Mouse (Mus musculus) retina, postnatal 1 day (tissue): ENCODE data around the gene Usp17ld.
"Not testable (repeated sequence)": the region's sequence is repeated elsewhere in the genome, so short reads cannot be mapped to it uniquely, and the experiment has no call there.

ENCODE experiments used
- DNase-seq: peaks from one replicate; pipeline ENCODE4 v3.0.0-alpha.2; 2012

Usp17ld gene

DNA sequence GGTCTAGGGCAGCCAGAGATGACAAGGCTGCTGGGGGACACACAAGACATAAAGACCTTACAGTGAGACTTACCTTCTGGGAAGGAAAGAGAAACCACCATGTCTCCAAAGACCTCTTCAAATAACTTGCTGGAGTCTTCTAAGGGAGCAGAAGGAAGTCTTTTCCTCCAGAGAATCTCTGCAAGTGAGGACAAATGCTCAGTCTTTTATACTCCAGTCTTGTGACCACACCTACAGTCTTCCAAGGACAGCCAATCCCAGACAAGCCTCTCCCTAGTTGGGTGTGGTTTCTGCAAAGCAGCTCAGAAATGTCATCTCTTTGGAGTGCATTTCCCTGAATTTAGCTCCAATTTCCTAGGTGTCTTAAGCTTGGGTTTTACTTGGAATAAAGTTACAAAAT lies at the start of gene Usp17ld:
Usp17ld (minus strand) TSS at position 101 of the 400 bp plus-strand sequence.
- DNase-seq: not testable (repeated sequence)

DNA sequence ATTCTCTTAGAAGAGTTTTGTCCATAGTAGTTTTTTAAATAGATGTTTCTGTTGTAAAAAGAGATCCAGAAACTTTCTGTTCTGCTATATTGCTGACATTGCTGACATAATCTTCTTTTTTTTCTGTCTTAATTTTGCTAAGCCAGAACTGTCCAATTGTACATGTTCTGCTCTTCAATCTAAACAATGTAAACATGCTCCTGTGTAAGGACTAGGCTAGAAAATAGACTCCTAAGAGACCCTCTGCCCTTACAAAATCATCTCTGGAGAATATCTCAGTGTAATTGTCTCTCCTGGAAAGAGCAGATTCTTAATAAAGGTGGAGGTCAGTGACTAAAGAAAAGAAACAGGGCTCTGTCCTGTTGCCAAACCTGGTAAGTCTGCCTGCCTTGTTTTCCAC lies 35.6 kb downstream of the Usp17ld start, which contains the start of gene Olfr594:
Olfr594 (plus strand) TSS at position 301 of the 400 bp plus-strand sequence.
- DNase-seq: no peak

DNA sequence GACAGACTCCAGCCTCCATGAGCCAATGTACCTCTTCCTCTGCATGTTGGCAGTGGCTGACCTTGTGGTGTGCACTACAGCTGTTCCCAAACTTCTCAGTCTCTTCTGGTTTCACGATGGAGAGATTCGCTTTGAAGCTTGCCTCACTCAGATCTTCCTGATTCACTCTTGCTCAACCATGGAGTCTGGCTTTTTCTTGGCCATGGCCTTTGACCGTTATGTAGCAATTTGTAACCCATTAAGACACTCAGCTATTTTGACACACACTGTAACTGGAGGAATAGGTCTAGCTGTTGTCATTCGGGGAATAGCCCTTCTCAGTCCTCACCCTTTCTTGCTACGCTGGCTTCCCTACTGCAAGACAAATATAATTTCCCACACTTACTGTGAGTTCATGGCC lies 40.3 kb downstream of the Usp17ld start:
- not testable (repeated sequence) for DNase-seq

DNA sequence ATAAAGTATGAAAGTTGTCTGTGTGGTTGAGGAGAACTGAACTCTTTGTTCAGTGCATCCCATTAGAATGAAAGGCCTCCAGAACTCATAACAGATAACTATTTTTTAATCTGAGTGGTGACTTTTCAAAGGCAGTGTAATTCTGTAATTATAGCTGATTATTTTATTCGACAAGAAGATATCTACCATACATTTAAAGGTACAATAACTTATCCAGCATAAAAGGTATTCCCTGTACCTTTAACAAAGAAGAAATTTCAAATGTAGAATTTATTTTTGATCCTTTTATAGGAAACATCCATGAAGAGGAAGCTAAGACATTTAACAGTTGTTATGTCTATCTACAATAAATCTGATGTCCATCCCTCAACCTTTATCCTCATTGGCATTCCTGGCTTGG lies 40.7 kb downstream of the Usp17ld start, which contains the start of gene Olfr593:
Olfr593 (plus strand) TSS at position 301 of the 400 bp plus-strand sequence.
- no peak for DNase-seq
